Mouse (Mus musculus) neural tube, embryonic 12.5 days (tissue): ENCODE results near the gene Mccc1. TPM values are rescaled to one million over a fixed set of nuclear protein-coding genes. Genes with fewer than 3 reads are reported as not detected.

Experiments used
- ATAC-seq: fragments of 200-750 bp; cut with Nextera tagmentation; 2 replicates; pipeline ENCODE4 v1.8.0; 2017; ENCODE audit warnings: low read depth, mild to moderate bottlenecking, moderate TSS enrichment, moderate library complexity; ENCODE audit not compliant: low FRiP score
- H3K27ac ChIP-seq: fragments of 300-500 bp; sonication (generic); 2 replicates; pipeline ENCODE4 v1.5.1; 2016
- H3K27me3 ChIP-seq: fragments of 300-500 bp; sonication (generic); replicated peaks from 2 replicates; pipeline ENCODE4 v1.6.1; 2016; ENCODE audit warnings: mild to moderate bottlenecking
- H3K36me3 ChIP-seq: fragments of 300-500 bp; sonication (generic); 2 replicates; pipeline ENCODE4 v1.6.1; 2016; ENCODE audit warnings: mild to moderate bottlenecking
- H3K4me1 ChIP-seq: fragments of 300-500 bp; sonication (generic); 2 replicates; pipeline ENCODE4 v1.6.1; 2016
- H3K4me2 ChIP-seq: fragments of 300-500 bp; sonication (generic); replicated peaks from 2 replicates; pipeline ENCODE4 v1.6.1; 2016; ENCODE audit warnings: mild to moderate bottlenecking
- H3K4me3 ChIP-seq: fragments of 300-500 bp; sonication (generic); 2 replicates; pipeline ENCODE4 v1.5.1; 2016
- H3K9ac ChIP-seq: fragments of 300-500 bp; sonication (generic); 2 replicates; pipeline ENCODE4 v1.6.1; 2016; ENCODE audit warnings: mild to moderate bottlenecking
- H3K9me3 ChIP-seq: fragments of 300-500 bp; sonication (generic); 2 replicates; pipeline ENCODE4 v1.6.1; 2016; ENCODE audit warnings: mild to moderate bottlenecking
- WGBS: fragments of 180-500 bp; shearing (Covaris S2); methylation state at CpG from one replicate; pipeline ENCODE4 v1.1.7; 2016; 5-methylcytosine and 5-hydroxymethylcytosine counted together
- polyA plus RNA-seq: library from polyadenylated mRNA; unstranded; fragments of >200 nt; fragmentation: Nextera tagmentation; extraction: Ambion mirVana; gene quantifications from 2 replicates; pipeline ENCODE4 v1.2.1, GENCODE M21; 2016

The Mccc1 gene
- polyA plus RNA-seq, 1 experiment from 2014 or later, result 35.9 TPM

DNA sequence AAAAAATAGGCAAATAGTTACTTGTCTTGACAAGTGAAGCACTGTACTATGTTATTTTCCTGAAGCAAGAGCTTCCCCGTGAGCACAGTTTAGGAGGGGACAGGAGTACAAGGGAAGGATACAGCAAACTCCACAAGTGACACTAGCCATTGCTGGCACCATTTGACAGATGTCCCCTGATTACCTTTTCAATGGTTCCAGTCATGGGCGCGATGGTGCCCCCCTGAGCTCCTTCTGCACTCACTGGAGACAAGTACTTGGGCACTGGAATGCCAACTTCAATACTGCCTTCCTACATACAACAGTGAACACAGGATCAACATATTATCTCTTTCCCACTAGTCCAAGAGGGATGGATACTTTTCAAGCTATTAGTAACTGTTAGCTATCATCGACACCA lies 37.1 kb downstream of the Mccc1 start:
- H3K4me1 ChIP-seq, result no peaks in the 10 kb centered on the region
- H3K4me3 ChIP-seq, result no peak overlapping the region
- no peak overlapping the region for H3K27ac ChIP-seq
- H3K9ac ChIP-seq, result no peak overlapping the region
- no peak overlapping the region for H3K4me2 ChIP-seq
- H3K36me3 ChIP-seq, result peaks cover 49% of the 10 kb centered on the region
- 91% methylated on average over 4 of the region's 4 CpGs for WGBS
- no peak for ATAC-seq
- H3K27me3 ChIP-seq, result no peaks in the 10 kb centered on the region
- no peaks in the 10 kb centered on the region for H3K9me3 ChIP-seq

DNA sequence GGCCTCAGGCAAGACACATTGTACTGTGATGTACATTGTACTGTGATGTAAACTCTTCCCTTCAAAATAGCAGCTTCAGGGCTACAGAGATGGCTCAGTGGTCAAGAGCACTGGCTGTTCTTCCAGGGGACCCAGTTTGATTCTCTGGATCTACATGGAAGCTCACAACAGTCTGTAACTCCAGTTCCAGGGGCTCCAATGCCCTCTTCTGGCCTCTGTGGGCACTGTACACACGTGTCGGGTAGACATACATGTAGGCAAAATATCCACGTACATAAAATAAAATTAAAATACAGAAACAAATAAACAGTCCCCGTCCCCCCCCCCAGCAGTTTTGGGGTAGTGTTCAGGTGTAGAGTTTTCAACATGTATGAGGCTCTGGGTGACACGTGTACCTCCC lies 37.5 kb downstream of the Mccc1 start:
- no peak for ATAC-seq
- Histone ChIP-seq H3K4me3 (no peak overlapping the region), H3K9ac (no peak overlapping the region), H3K4me1 (no peaks in the 10 kb centered on the region), H3K4me2 (no peak overlapping the region), H3K27ac (no peak overlapping the region), H3K36me3 (peaks cover 46% of the 10 kb centered on the region), H3K9me3 (no peaks in the 10 kb centered on the region), H3K27me3 (no peaks in the 10 kb centered on the region)
- 94% methylated on average over 5 of the region's 5 CpGs for WGBS

DNA sequence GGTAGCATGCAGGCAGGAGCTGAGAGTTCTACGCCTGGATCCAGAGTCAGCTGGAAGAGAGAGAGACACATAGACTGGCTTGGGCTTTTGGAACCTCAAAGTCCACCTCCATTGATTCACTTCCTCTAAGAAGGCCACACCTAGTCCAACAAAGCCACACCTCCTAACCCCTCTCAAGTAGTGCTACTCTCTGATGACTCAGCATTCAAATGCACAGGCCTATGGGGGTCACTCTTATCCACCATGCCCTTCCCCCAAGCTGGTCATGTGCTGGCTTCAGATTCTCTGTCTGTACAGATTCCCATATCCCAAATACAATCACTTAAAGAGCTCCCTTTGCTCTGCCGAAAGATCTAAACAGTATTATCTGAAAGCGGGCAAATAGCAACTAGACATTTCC lies 43.2 kb downstream of the Mccc1 start:
- 95% methylated on average over 3 of the region's 3 CpGs for WGBS
- no peak overlapping the region for H3K27ac ChIP-seq
- no peak overlapping the region for H3K9ac ChIP-seq
- H3K36me3 ChIP-seq, result peaks cover 29% of the 10 kb centered on the region
- no peaks in the 10 kb centered on the region for H3K9me3 ChIP-seq
- no peaks in the 10 kb centered on the region for H3K4me1 ChIP-seq
- H3K4me2 ChIP-seq, result no peak overlapping the region
- H3K4me3 ChIP-seq, result no peak overlapping the region
- no peak for ATAC-seq
- no peaks in the 10 kb centered on the region for H3K27me3 ChIP-seq

DNA sequence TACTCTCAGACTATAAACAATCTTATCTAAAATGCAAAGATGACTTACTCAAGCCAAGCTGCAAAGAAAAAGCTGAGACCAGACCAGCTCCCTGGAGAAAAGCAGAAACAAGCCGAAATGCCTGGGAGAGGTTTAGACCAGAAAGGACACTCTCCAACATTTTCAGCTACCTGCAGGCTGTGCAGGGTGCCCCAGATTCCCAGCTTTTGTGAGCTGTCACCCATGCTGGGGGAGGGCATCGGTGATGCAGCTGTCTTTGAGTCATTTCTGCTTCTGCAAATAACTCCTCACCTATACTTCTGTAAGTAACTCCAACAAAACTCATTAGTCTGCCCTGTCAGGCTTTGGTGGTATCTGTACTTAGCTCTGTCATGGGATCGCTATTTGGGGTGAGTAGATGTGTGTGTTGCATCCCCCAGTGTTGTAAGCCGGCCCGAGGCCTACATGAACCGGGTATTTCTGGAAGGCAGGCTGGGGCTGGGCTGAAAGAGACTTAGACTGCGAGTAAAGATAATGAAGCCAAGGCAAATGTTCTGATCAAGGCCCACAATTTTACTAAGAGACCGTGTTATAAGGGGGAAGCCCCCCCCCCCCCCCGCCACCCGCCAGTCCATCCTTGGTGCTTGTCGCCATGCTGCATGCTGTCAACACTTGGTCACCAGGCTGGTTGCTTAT lies 45.4 kb downstream of the Mccc1 start:
- Histone ChIP-seq H3K9me3 (no peaks in the 10 kb centered on the region), H3K4me3 (no peak overlapping the region), H3K4me2 (no peak overlapping the region), H3K27me3 (no peaks in the 10 kb centered on the region), H3K4me1 (no peaks in the 10 kb centered on the region), H3K27ac (no peak overlapping the region), H3K36me3 (peaks cover 19% of the 10 kb centered on the region), H3K9ac (no peak overlapping the region)
- 95% methylated on average over 11 of the region's 11 CpGs for WGBS
- ATAC-seq, result no peak

DNA sequence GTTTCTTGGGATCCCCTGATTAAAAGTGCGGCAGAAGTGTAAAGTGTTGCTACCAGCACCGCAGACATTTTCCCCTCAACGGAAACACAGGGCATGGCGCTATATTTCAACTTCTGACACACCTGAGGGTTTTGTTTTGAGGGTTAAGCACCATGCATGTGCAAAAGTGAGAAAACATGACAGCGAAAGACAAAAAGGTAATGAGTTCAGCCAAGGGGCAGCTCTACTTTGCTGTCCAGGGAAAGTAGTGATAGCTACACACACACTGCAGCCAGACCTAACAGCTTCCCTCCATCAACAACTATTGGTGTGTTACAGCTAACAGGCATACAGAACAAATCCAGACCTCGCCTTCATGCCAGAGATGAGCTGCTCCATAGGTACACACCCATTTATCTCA lies 46.7 kb downstream of the Mccc1 start:
- H3K9me3 ChIP-seq, result no peaks in the 10 kb centered on the region
- WGBS, result 94% methylated on average over 6 of the region's 6 CpGs
- no peaks in the 10 kb centered on the region for H3K27me3 ChIP-seq
- no peak overlapping the region for H3K4me2 ChIP-seq
- no peak for ATAC-seq
- peaks cover 11% of the 10 kb centered on the region for H3K36me3 ChIP-seq
- no peak overlapping the region for H3K9ac ChIP-seq
- no peak overlapping the region for H3K27ac ChIP-seq
- H3K4me1 ChIP-seq, result no peaks in the 10 kb centered on the region
- no peak overlapping the region for H3K4me3 ChIP-seq

DNA sequence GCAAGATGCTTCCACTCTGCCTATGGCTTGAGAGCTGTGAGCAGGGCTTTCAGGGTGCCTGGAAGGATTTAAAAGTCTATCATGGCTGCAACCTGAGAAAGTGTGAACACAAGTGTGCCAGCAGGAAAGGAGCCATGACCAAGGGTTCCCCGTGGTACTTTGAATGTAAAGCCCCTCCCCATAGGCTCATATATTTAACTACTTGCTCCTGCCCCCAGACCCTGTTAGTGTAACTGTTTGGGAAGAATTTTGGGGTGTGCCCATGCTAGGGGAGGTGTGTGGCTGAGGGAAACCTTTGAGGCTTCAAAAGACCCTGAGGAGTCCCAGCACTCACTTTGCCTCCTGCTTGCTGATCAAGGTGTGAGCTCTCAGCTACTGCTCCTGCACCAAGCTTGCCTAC lies 47.3 kb downstream of the Mccc1 start:
- H3K4me1 ChIP-seq, result no peaks in the 10 kb centered on the region
- no peak for ATAC-seq
- H3K36me3 ChIP-seq, result peaks cover 7% of the 10 kb centered on the region
- H3K27ac ChIP-seq, result no peak overlapping the region
- no peaks in the 10 kb centered on the region for H3K27me3 ChIP-seq
- H3K9me3 ChIP-seq, result no peaks in the 10 kb centered on the region
- H3K4me2 ChIP-seq, result no peak overlapping the region
- no peak overlapping the region for H3K9ac ChIP-seq
- no peak overlapping the region for H3K4me3 ChIP-seq
- 52% methylated on average over 1 of the region's 1 CpGs for WGBS

DNA sequence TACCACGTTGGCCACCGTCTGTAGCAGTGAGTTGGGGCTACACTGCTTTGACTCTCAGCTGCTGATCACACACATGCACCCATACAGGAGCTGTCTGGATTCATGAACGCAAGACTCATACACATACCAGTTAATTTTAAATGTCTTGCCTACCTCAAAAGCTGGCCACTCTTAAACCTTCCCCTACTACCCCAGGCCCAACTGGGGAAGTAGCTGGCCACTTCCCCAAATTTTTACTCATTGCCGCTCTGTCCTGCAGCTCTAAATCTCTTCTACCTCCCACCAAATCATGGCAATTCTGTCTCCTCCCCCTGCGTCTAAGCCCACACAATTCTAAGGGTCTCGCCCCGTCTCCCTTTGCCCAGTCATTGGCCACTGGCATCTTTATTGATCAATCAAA lies 52.3 kb downstream of the Mccc1 start:
- Histone ChIP-seq H3K36me3 (no peaks in the 10 kb centered on the region), H3K4me2 (no peak overlapping the region), H3K9me3 (no peaks in the 10 kb centered on the region), H3K27ac (no peak overlapping the region), H3K9ac (no peak overlapping the region), H3K4me1 (no peaks in the 10 kb centered on the region), H3K27me3 (no peaks in the 10 kb centered on the region), H3K4me3 (no peak overlapping the region)
- 84% methylated on average over 7 of the region's 7 CpGs for WGBS
- no peak for ATAC-seq

DNA sequence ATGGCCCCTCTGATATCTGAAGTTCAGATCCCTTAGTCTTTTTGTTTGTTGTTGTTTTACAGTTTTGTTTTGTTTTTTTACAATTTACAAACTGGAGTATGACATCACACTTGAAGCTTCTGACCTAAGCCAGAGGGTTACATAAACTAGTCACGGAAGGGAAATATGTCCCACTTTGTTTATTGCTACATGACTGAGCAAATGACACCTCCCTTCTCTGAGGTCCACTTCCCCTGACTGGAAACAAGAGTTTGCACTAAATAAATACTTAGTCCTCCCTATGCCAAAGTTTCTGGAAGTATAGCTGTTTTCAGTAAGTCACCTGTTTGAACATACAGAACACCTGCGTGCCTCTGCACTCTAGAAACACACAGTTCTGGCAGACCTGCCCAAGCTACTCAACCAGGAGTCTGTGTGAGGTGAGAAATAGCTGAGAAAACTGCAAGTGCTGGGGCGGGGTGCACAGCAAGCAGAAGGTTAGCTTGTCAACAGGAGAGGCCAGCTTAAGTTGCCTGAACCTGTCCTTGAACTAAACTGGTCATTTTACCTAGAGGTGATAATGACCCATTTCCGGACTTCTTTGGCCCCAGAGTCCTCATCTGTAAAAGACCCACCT lies 59.9 kb downstream of the Mccc1 start:
- no peaks in the 10 kb centered on the region for H3K4me1 ChIP-seq
- H3K4me2 ChIP-seq, result no peak overlapping the region
- H3K27ac ChIP-seq, result no peak overlapping the region
- ATAC-seq, result no peak
- H3K9me3 ChIP-seq, result no peaks in the 10 kb centered on the region
- H3K36me3 ChIP-seq, result no peaks in the 10 kb centered on the region
- no peak overlapping the region for H3K4me3 ChIP-seq
- no peaks in the 10 kb centered on the region for H3K27me3 ChIP-seq
- 90% methylated on average over 4 of the region's 4 CpGs for WGBS
- H3K9ac ChIP-seq, result no peak overlapping the region

DNA sequence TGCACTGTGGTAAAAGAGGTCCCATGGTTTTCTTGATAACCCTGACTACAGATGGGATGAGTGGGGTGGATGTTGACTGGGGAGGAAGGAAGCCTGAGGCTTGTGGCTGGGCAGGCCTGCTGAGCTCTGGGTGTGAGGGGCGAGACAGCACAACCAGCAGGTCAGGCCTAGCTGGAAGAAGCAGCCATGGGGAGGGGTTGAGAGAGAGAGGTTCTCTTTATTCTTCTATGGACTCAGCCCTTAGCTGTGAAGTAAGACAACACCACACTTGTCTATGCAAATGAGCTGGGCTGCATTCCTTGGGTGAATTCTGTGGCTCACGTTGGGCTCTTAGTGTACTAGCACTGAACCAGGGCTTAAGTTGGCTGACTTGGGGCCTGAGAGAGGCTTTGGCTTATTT lies 60.4 kb downstream of the Mccc1 start:
- H3K9ac ChIP-seq, result no peak overlapping the region
- H3K4me1 ChIP-seq, result no peaks in the 10 kb centered on the region
- WGBS, result 38% methylated on average over 2 of the region's 2 CpGs
- no peak overlapping the region for H3K4me2 ChIP-seq
- no peaks in the 10 kb centered on the region for H3K36me3 ChIP-seq
- H3K4me3 ChIP-seq, result no peak overlapping the region
- no peak for ATAC-seq
- no peak overlapping the region for H3K27ac ChIP-seq
- H3K9me3 ChIP-seq, result no peaks in the 10 kb centered on the region
- no peaks in the 10 kb centered on the region for H3K27me3 ChIP-seq

DNA sequence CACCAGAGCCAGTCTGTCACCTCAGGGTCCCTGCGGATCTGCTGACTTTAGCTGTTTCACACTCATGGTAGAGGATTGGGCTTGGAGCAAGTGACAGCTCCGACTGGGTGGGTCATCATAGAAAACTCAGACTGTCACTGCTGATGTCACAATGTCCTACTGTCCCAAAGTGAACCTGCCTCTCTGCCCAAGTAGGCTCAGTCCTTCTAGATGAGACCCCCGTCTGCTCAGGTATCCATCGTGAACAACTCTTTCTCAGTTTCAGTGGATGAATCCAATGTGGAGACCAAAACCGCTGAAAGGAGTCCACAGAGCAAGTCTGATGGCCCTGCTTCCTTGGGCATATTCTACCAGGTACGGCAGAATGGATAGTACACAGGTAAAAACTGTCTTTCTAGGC lies 63.1 kb downstream of the Mccc1 start, which contains the start of gene Dcun1d1:
Gene Dcun1d1, minus strand, starts transcription at position 101 of the 400 bp plus-strand sequence.
- Histone ChIP-seq H3K27me3 (no peaks in the 10 kb centered on the region), H3K9ac (no peak within 1 kb of the TSS), H3K36me3 (no peaks in the 10 kb centered on the region), H3K4me3 (no peak within 1 kb of the TSS), H3K9me3 (no peaks in the 10 kb centered on the region), H3K27ac (no peak within 1 kb of the TSS), H3K4me2 (no peak within 1 kb of the TSS), H3K4me1 (peaks cover 9% of the 10 kb centered on the region; the same call in 1 of the 2 replicates)
- no peak for ATAC-seq
- 96% methylated on average over 6 of the region's 6 CpGs for WGBS

DNA sequence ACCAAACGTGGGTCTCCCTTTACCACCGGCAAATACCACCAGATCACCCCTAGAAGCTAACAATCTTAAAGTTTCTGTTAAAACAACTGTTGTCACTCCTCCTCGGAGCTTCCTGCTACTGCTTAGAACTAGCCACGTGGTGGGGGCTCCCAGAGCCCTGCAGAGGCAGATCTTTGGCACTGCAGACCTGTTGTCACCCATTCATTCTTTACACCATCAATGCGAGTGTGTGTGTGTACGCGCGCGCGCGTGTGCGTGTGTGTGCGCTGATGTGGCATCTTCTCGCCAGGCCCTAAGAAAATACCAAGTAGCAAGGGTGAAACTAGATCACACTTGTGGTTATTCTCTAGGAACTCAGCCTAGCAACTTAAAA lies 67.1 kb downstream of the Mccc1 start:
- peak overlapping the region; percentile 90 for H3K4me2 ChIP-seq
- peak overlapping the region; percentile 99 for H3K9ac ChIP-seq
- no peaks in the 10 kb centered on the region for H3K9me3 ChIP-seq
- peak overlapping the region; percentile 96 for H3K4me3 ChIP-seq
- no peaks in the 10 kb centered on the region for H3K36me3 ChIP-seq
- ATAC-seq, result peak; percentile 61
- H3K27ac ChIP-seq, result no peak overlapping the region
- H3K4me1 ChIP-seq, result peaks cover 21% of the 10 kb centered on the region
- no peaks in the 10 kb centered on the region for H3K27me3 ChIP-seq
- WGBS, result under 1% methylated on average over 14 of the region's 14 CpGs

DNA sequence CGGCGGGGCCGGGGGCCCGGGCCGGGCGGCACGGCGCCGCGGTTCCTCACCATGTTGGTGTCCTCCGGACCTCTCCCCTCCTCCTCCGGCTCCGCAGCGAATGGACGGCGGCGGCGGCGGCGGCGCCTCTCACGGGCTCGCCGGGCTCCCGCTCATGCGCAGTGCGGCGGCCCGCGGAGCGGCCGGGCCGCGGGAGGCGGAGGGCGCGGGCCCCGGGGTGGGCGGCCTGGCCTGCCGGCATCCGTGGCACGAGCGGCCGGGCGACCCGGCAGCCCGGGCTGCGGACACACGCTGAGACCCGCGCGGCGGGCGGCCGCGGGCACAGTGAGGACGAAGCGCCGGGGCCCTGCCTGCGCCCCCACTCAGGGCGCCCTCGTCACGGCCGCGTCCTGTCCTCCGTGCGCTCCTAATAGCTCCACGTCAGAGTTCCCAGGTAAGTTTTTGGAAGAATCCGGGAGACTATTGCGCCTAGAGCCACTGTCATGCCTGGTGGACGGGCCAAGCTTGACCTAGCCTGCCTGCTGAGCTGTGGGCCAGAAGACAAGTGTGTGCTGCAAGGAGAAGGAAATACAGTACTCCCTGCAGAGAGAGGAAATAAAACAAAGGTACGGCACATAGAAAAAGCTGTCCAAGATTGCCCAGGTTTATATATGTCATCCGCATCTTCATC lies 67.6 kb downstream of the Mccc1 start:
- Histone ChIP-seq H3K4me3 (peak overlapping the region; percentile 96), H3K9ac (peak overlapping the region; percentile 99), H3K9me3 (no peaks in the 10 kb centered on the region), H3K36me3 (no peaks in the 10 kb centered on the region), H3K27me3 (no peaks in the 10 kb centered on the region), H3K4me1 (peaks cover 21% of the 10 kb centered on the region), H3K27ac (peak overlapping the region; percentile 77), H3K4me2 (peak overlapping the region; percentile 90)
- under 1% methylated on average over 64 of the region's 73 CpGs for WGBS
- ATAC-seq, result peak; percentile 96
